Mouse (Mus musculus) heart, adult 2 months (tissue): ENCODE data around the gene Cmtm2b.

Experiments
- CTCF ChIP-seq: fragments of 200-600 bp; IDR thresholded peaks from 2 replicates; pipeline ENCODE4 v1.8.1; 2022; ENCODE audit warnings: antibody characterized with exemption, mild to moderate bottlenecking, moderate library complexity
- EP300 ChIP-seq: fragments of 200-500 bp; IDR thresholded peaks from 2 replicates; pipeline ENCODE4 v1.6.1; 2011; ENCODE audit warnings: low read depth, low read length, control low read depth; ENCODE audit not compliant: insufficient read depth
- POLR2A ChIP-seq: fragments of 200-500 bp; IDR thresholded peaks from 2 replicates; pipeline ENCODE4 v1.6.1; 2011; ENCODE audit warnings: mild to moderate bottlenecking, low read depth, low read length, control low read depth; ENCODE audit not compliant: insufficient read depth

DNA sequence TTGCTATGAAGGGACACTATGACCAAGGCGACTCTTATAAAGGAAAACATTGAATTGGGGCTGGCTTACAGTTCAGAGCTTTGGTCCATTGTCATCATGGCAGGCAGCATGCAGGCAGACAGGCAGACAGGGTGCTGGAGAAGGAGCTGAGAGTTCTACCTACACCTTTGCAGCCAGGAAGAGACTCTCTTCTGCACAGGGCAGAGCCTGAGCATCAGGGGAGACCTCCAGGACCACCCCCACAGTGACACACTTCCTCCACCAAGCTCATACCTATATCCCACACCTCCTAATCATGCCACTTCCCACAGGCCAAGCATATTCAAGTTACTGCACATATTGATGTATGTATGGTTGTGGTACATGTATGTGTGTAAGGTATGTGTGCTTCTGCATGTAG lies 14.8 kb downstream of the Cmtm2b start:
- no peak for TF ChIP-seq CTCF
- no peak for TF ChIP-seq POLR2A
- no peak for TF ChIP-seq EP300
